13 mouse cellular contexts compared by ENCODE assay signal in genomic region chr8:12390640-12391365, GRCm38 (mm10). TPM values are rescaled to one million over a fixed set of nuclear protein-coding genes. Genes with fewer than 3 reads are reported as not detected.
DNase-seq lines count a peak whose midpoint lies in the region; ATAC-seq and TF ChIP-seq lines count a peak whose summit lies in the region.
"Had no signal": no experiment of that assay in that cellular context is flagged by ENCODE, and none has a peak within 500 bp of the region (broad histone marks: within the 10 kb centered on the region; RNA-seq: fewer than 3 reads in every experiment).

No protein-coding gene starts in this region.

- DNase-seq in layer of hippocampus, postnatal 10 days (ENCODE audit: low spot score in 2 of 2), result peak; percentile 30 to 43
- no peak for DNase-seq in layer of hippocampus, postnatal 36 days
- peak; percentile 26 for DNase-seq in embryonic facial prominence, embryonic 11.5 days (ENCODE audit: low spot score)
- DNase-seq in gastrocnemius, postnatal 14 days, result no peak
- no peak for DNase-seq in lung, adult 2 months
- DNase-seq: kidney, adult 9 months had no signal

- H3K36me3 ChIP-seq in embryonic facial prominence, embryonic 11.5 days (replicated peaks; ENCODE audit: control insufficient read depth, insufficient read depth, low read depth, low read length), result no peaks in the 10 kb centered on the region
- no peaks in the 10 kb centered on the region for H3K36me3 ChIP-seq in hindbrain, embryonic 15.5 days
- no peaks in the 10 kb centered on the region for H3K36me3 ChIP-seq in kidney, embryonic 15.5 days
- H3K36me3 ChIP-seq: liver, embryonic 15.5 days had no signal

- H3K27ac ChIP-seq in embryonic facial prominence, embryonic 11.5 days (replicated peaks; ENCODE audit: low read depth, low read length), result no peak overlapping the region
- H3K27ac ChIP-seq in hindbrain, embryonic 15.5 days (replicated peaks), result no peak overlapping the region
- H3K27ac ChIP-seq in olfactory bulb, adult 2 months (ENCODE audit: insufficient read depth, low read depth, low read length), result peak overlapping the region; percentile 90
- H3K27ac ChIP-seq in kidney, embryonic 15.5 days, result no peak overlapping the region
- H3K27ac ChIP-seq: liver, embryonic 15.5 days had no signal

- H3K27me3 ChIP-seq in embryonic facial prominence, embryonic 11.5 days (ENCODE audit: control insufficient read depth, insufficient read depth, low read length), result peaks cover 83% of the 10 kb centered on the region
- H3K27me3 ChIP-seq in hindbrain, embryonic 15.5 days, result peaks cover 63% of the 10 kb centered on the region
- peaks cover 100% of the 10 kb centered on the region for H3K27me3 ChIP-seq in kidney, embryonic 15.5 days

- no peak for ATAC-seq in embryonic facial prominence, embryonic 11.5 days (replicated peaks; ENCODE audit: insufficient number of reproducible peaks, low FRiP score, low TSS enrichment, low read depth)
- no peak for ATAC-seq in hindbrain, embryonic 15.5 days (ENCODE audit: low FRiP score, low read depth)
- ATAC-seq in kidney, embryonic 15.5 days (replicated peaks; ENCODE audit: low FRiP score), result no peak

- no peaks in the 10 kb centered on the region for H3K9me3 ChIP-seq in embryonic facial prominence, embryonic 11.5 days (replicated peaks; ENCODE audit: control insufficient read depth, low read length)
- no peaks in the 10 kb centered on the region for H3K9me3 ChIP-seq in hindbrain, embryonic 15.5 days
- H3K9me3 ChIP-seq in kidney, embryonic 15.5 days (replicated peaks), result no peaks in the 10 kb centered on the region
- H3K9me3 ChIP-seq: liver, embryonic 15.5 days had no signal

- 1% methylated on average over 38 of the region's 38 CpGs for WGBS in embryonic facial prominence, embryonic 11.5 days
- WGBS in hindbrain, embryonic 15.5 days, result 2% methylated on average over 38 of the region's 38 CpGs
- WGBS in olfactory bulb, adult 2 months, result 22% methylated on average over 38 of the region's 38 CpGs
- 5% methylated on average over 38 of the region's 38 CpGs for WGBS in lung, adult 2 months
- 2% methylated on average over 38 of the region's 38 CpGs for whole genome bisulfite sequencing in kidney, embryonic 15.5 days

- intact Hi-C loops in gastrocnemius, postnatal 14 days (cut with DNase I; ENCODE audit: low total_unique reads), result no loop called here

- no peak overlapping the region for H3K4me2 ChIP-seq in embryonic facial prominence, embryonic 11.5 days (ENCODE audit: low read depth, low read length)
- peak overlapping the region; percentile 30 for H3K4me2 ChIP-seq in hindbrain, embryonic 15.5 days
- H3K4me2 ChIP-seq in kidney, embryonic 15.5 days, result no peak overlapping the region
- H3K4me2 ChIP-seq: liver, embryonic 15.5 days had no signal

- peaks cover 10% of the 10 kb centered on the region; the same call in 1 of the 2 replicates for H3K4me1 ChIP-seq in embryonic facial prominence, embryonic 11.5 days (ENCODE audit: control insufficient read depth, insufficient read depth, low read length)
- H3K4me1 ChIP-seq in hindbrain, embryonic 15.5 days (replicated peaks), result peaks cover 23% of the 10 kb centered on the region
- peaks cover 24% of the 10 kb centered on the region for H3K4me1 ChIP-seq in olfactory bulb, adult 2 months (ENCODE audit: control insufficient read depth, insufficient read depth, low read length)
- no peaks in the 10 kb centered on the region; the same call in 1 of the 2 replicates for H3K4me1 ChIP-seq in lung, adult 2 months (ENCODE audit: control insufficient read depth, insufficient read depth, low read length)
- H3K4me1 ChIP-seq in kidney, embryonic 15.5 days, result peaks cover 29% of the 10 kb centered on the region
- H3K4me1 ChIP-seq: liver, embryonic 15.5 days had no signal

- no peak for TF ChIP-seq POLR2A in olfactory bulb, adult 2 months (IDR thresholded peaks at IDR 0.05; ENCODE audit: insufficient read depth, low read depth, low read length)
- TF ChIP-seq POLR2A in lung, adult 2 months (IDR thresholded peaks at IDR 0.05; ENCODE audit: borderline replicate concordance, extremely low read depth, low read depth, low read length), result no peak

- H3K4me3 ChIP-seq in embryonic facial prominence, embryonic 11.5 days (ENCODE audit: low read depth, low read length), result no peak overlapping the region
- no peak overlapping the region for H3K4me3 ChIP-seq in hindbrain, embryonic 15.5 days
- H3K4me3 ChIP-seq in olfactory bulb, adult 2 months (ENCODE audit: insufficient read depth, low read depth, low read length), result peak overlapping the region; percentile 35
- H3K4me3 ChIP-seq in lung, adult 2 months (replicated peaks; ENCODE audit: extremely low read depth, low read depth, low read length), result no peak overlapping the region
- H3K4me3 ChIP-seq in kidney, embryonic 15.5 days (replicated peaks), result no peak overlapping the region
- H3K4me3 ChIP-seq: liver, embryonic 15.5 days had no signal

- TF ChIP-seq CTCF in olfactory bulb, adult 2 months (IDR thresholded peaks at IDR 0.05; ENCODE audit: insufficient read depth, low read depth, low read length), result no peak
- no peak for TF ChIP-seq CTCF in lung, adult 2 months (IDR thresholded peaks at IDR 0.05; ENCODE audit: insufficient read depth, low read length)

- H3K9ac ChIP-seq in embryonic facial prominence, embryonic 11.5 days (replicated peaks; ENCODE audit: low read length), result no peak overlapping the region
- H3K9ac ChIP-seq in hindbrain, embryonic 15.5 days, result no peak overlapping the region
- no peak overlapping the region for H3K9ac ChIP-seq in kidney, embryonic 15.5 days
- H3K9ac ChIP-seq: liver, embryonic 15.5 days had no signal

RNA-seq across cellular contexts. Expression of gene Sox1, which starts 4.3 kb away (rescaled TPM):
- total RNA-seq in layer of hippocampus, postnatal 10 days (2021), result 10 to 100 TPM; 11.6 to 12.1 TPM
- total RNA-seq in layer of hippocampus, postnatal 36 days (2021), result 1 to 10 TPM; 9.7 to 10.0 TPM
- 1.5 and 1.8 TPM in 2 replicates for polyA plus RNA-seq in embryonic facial prominence, embryonic 11.5 days (2014; fragmentation: Nextera tagmentation; extraction: Ambion mirVana)
- 1.9 TPM in 2 replicates for polyA plus RNA-seq in hindbrain, embryonic 15.5 days (2015; fragmentation: Nextera tagmentation; extraction: Ambion mirVana)
- not detected in 2 replicates for polyA plus RNA-seq in olfactory bulb, adult 2 months (2012; ENCODE audit: insufficient read depth, insufficient read length, low replicate concordance, missing spikeins)
- not detected for total RNA-seq in gastrocnemius, postnatal 14 days (2021)
- polyA plus RNA-seq in lung, adult 2 months (2012; rRNA removed), result not detected in 2 replicates
- polyA plus RNA-seq in kidney, embryonic 15.5 days (2015; fragmentation: Nextera tagmentation; extraction: Ambion mirVana), result not detected in 2 replicates
- polyA plus RNA-seq: heart, embryonic 14.5 days; liver, embryonic 15.5 days; stomach, embryonic 14.5 days; urinary bladder, adult 2 months had no signal

Comparison
In these comparisons a context has a peak if more than half of its experiments do, and no peak if none do; other contexts are left out.
1. DNase-seq: peak in layer of hippocampus, postnatal 10 days (2 of 2) and embryonic facial prominence, embryonic 11.5 days (single experiment); none in layer of hippocampus, postnatal 36 days (0 of 2), gastrocnemius, postnatal 14 days (single experiment) and lung, adult 2 months (single experiment).